Mouse (Mus musculus) cerebellum, postnatal 25 days (tissue): ENCODE data around the gene Tcaf1.

Experiments
- DNase-seq, 2 experiments: peaks; one replicate each; pipeline ENCODE4 v3.0.0; 2021; ENCODE audit warnings: mixed read lengths in 2 of 2

Tcaf1 gene

GRCm38 (mm10) chr6:42709291-42710211 is at the start of gene Tcaf1:
Tcaf1 (minus strand) TSS chr6:42710088.
- peak; percentile 87 to 92 for DNase-seq

- no peak for DNase-seq
Observed at GRCm38 (mm10) chr6:42756104-42756503, 46.2 kb upstream of the Tcaf1 start, which contains the start of gene Olfr38. Olfr38 (plus strand) TSS chr6:42756404.

GRCm38 (mm10) chr6:42747846-42748245 is 38.0 kb upstream of the Tcaf1 start:
- DNase-seq: no peak

- DNase-seq: no peak
Observed at GRCm38 (mm10) chr6:42742303-42742702, 32.4 kb upstream of the Tcaf1 start.

GRCm38 (mm10) chr6:42739071-42739470 is 29.2 kb upstream of the Tcaf1 start, which contains the start of gene Olfr453:
Olfr453 (plus strand) TSS chr6:42739371.
- DNase-seq: no peak

DNA sequence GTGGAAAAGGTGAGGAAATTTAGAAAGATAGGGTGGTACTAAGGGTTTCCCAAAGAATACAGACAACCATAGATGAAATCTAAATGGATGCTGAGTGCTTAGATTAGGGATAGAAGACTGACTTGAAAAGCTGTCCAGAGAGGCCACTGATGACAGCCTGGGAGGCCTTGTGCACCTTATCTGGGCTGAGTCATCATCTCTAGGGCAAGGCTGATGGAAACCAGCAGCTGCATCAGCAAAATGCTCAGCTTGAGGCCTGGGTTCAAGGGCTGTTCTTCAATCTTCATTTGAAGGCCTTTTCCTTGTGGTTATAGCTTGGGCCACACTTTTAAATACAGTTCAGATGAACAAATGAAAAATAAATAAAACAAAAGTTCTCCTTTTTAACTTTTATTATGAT is 8.1 kb upstream of the Tcaf1 start:
- DNase-seq: no peak

- DNase-seq: no peak
Observed at GRCm38 (mm10) chr6:42714668-42715067, 4.8 kb upstream of the Tcaf1 start.

GRCm38 (mm10) chr6:42692517-42693190 is 17.2 kb downstream of the Tcaf1 start:
- DNase-seq: peak; percentile 83 to 89

DNA sequence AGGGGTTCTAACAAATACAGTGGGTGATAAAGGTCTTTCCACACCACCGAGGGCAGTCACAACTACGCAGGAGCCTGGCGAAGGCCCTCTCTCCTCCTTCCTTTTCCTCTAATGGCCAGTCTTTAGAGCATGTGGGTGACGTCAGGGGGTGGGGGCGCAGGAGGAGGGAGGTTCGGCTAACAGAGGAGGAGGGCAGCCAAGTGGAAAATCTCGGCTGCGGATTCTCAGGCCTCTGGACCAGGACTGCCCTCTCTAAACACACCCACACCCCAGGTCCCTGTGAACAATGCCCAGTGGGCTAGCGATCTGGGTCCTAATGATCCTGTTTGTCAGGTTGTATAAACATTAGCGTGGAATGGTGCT is 17.8 kb downstream of the Tcaf1 start:
- peak; percentile 88 to 93 for DNase-seq

GRCm38 (mm10) chr6:42689761-42690160 is 20.1 kb downstream of the Tcaf1 start:
- DNase-seq: no peak

GRCm38 (mm10) chr6:42687907-42688306 is 22.0 kb downstream of the Tcaf1 start:
- no peak for DNase-seq

- DNase-seq: no peak
Observed at GRCm38 (mm10) chr6:42680077-42680476, 29.8 kb downstream of the Tcaf1 start.

DNA sequence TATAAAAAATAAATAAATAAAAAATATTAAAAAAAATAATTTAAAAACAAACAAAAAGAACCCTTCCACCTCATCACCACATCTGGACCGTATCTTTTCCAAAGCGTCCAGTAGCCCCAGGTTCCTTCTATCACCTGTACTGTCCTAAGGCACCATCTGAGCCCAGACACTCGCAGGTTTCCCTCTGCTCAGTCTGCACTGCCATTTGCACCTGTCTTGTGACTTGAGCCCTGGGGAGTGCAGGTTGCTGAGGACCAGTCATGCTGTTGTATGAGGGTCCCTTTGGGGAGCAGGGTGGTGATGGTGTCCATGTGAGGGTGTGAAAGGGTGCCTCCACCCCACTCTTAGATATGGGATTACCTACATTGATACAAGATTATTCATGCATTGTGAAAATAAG is 33.9 kb downstream of the Tcaf1 start:
- DNase-seq: no peak

DNA sequence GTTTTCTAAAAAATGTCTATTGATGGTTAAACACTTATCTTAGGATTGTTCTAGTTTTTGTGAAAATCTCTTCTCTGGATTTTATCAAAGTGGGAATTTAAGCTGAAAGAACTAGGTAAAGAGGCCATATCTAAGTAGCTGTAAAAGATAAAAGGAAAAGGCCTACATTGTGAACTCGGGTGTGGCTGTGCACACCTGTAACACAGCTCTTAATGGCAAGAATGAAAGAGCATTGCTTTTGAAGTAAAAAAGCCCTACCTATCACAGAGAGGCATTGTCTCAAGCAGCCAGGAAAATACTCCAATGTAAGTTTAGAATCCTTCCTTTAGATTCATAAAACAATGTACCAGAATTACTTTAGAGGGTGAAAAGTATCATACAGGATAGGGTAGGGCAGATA is 38.1 kb downstream of the Tcaf1 start:
- no peak for DNase-seq

GRCm38 (mm10) chr6:42667722-42668121 is 42.2 kb downstream of the Tcaf1 start:
- no peak for DNase-seq

- DNase-seq: no peak
Observed at GRCm38 (mm10) chr6:42661739-42662138, 48.1 kb downstream of the Tcaf1 start.

DNA sequence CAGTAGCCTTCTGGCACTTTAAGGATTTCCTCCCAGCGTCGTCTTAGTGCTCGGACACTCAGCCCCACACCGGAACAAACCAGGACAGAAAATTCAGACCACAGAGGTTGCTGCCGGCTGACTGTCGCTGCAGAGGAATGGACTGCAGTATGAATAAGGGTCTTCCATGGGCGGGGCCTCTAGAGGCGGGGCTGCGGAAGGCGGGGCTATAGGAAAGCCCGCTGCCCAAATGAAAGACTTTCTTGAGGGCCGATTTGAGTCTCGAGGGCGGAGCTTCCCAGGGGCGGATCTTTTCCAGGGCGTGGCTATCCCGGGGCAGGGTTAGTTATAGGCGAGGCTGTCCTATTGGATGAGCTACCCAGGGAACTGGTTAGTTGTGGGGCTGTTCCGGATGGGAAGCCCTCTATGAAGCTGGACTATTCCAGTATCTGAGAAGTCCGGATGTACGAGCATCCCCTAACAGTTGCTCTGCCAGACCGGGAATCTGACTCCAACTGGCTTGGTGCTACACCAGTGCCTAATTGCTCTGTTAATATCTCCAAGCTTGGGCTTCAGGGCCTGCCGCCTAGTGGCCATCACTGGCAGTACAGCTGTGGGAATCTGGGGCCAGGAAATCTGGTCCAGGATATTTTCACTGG is 64.9 kb downstream of the Tcaf1 start, which contains the start of gene Tcaf2:
Gene Tcaf2 (minus strand): TSS at position 343 of the 638 bp plus-strand sequence.
- peak; percentile 85 to 89 for DNase-seq

- no peak for DNase-seq
Observed at GRCm38 (mm10) chr6:42634393-42634792, 75.5 kb downstream of the Tcaf1 start.

DNA sequence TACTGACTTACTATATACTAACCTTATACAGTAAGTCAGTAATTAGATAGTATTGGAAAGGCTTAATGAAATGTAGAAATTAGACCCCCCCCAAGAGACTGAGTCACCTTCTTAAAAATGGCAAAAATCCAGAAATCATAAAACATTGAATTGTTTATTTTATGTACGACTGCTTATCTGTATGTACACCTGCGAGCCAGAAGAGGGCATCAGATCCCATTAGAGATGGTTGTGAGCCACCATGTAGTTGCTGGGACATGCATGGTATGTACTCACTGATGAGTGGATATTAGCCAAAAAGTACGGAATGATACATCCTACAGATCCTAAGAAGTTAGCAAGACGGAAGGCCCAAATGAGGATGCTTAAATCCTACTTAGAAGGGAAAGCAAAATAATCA is 78.5 kb downstream of the Tcaf1 start:
- no peak for DNase-seq
